Comparison of ENCODE assay signal across 8 mouse cellular contexts in the genomic region with DNA sequence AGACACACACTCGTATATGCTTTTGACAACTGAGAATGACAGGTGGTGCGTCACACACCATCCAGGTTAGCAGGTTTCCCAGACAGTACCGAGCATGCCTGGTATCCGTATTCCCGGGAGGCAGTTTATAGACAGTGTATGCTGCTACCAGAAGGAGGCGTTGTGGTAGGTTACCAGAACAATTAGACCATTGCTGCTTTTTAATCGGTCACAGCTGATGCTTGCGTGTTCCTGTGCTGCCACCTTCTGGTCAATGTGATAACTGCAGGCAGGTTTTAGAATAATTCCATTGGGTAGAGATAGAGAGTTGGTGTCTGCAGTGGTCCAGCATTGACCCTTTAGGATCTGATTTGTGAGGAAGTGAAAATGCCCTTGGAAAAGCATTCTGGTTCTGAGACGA. TPM values are rescaled to one million over a fixed set of nuclear protein-coding genes. Genes with fewer than 3 reads are reported as not detected.
DNase-seq lines count a peak whose midpoint lies in the region; ATAC-seq and TF ChIP-seq lines count a peak whose summit lies in the region.

No protein-coding gene starts in this region.

- TF ChIP-seq POLR2A in cerebellum, adult 2 months (IDR thresholded peaks at IDR 0.05; ENCODE audit: borderline replicate concordance, insufficient read depth, low read length) = no peak

- no peaks in the 10 kb centered on the region for H3K36me3 ChIP-seq in heart, embryonic 11.5 days (ENCODE audit: control insufficient read depth, insufficient read depth, low read length)
- H3K36me3 ChIP-seq in hindbrain, embryonic 15.5 days = no peaks in the 10 kb centered on the region
- no peaks in the 10 kb centered on the region for H3K36me3 ChIP-seq in midbrain, embryonic 12.5 days

- 12% methylated on average over 9 of the region's 9 CpGs for WGBS in heart, embryonic 11.5 days (ENCODE audit: insufficient replicate concordance)
- 2% methylated on average over 9 of the region's 9 CpGs for WGBS in cerebellum, adult 2 months
- 6% methylated on average over 9 of the region's 9 CpGs for WGBS in hindbrain, embryonic 15.5 days
- 8% methylated on average over 9 of the region's 9 CpGs for WGBS in midbrain, embryonic 12.5 days

- H3K27ac ChIP-seq in heart, embryonic 11.5 days (ENCODE audit: low read depth, low read length) = no peak overlapping the region
- H3K27ac ChIP-seq in cerebellum, adult 2 months (ENCODE audit: insufficient read depth, low read length) = no peak overlapping the region
- no peak overlapping the region for H3K27ac ChIP-seq in hindbrain, embryonic 15.5 days (replicated peaks)
- no peak overlapping the region for H3K27ac ChIP-seq in midbrain, embryonic 12.5 days (replicated peaks)

- no peak overlapping the region for H3K4me3 ChIP-seq in heart, embryonic 11.5 days (ENCODE audit: low read depth, low read length)
- H3K4me3 ChIP-seq in cerebellum, adult 2 months (replicated peaks; ENCODE audit: insufficient read depth, low read depth, low read length) = peak overlapping the region; percentile 17
- H3K4me3 ChIP-seq in hindbrain, embryonic 15.5 days = no peak overlapping the region
- no peak overlapping the region for H3K4me3 ChIP-seq in midbrain, embryonic 12.5 days

- H3K4me2 ChIP-seq in heart, embryonic 11.5 days = no peak overlapping the region
- peak overlapping the region; percentile 42 for H3K4me2 ChIP-seq in hindbrain, embryonic 15.5 days
- H3K4me2 ChIP-seq in midbrain, embryonic 12.5 days (replicated peaks) = peak overlapping the region; percentile 27

- H3K4me1 ChIP-seq in heart, embryonic 11.5 days (ENCODE audit: control insufficient read depth, insufficient read depth, low read length) = no peaks in the 10 kb centered on the region
- H3K4me1 ChIP-seq in cerebellum, adult 2 months (ENCODE audit: control insufficient read depth, insufficient read depth, low read length) = peaks cover 13% of the 10 kb centered on the region
- H3K4me1 ChIP-seq in hindbrain, embryonic 15.5 days (replicated peaks) = 0 out of 2 replicates have a peak, but pooled peaks cover 3% of the 10 kb centered on the region
- 0 out of 2 replicates have a peak, but pooled peaks cover 2% of the 10 kb centered on the region for H3K4me1 ChIP-seq in midbrain, embryonic 12.5 days

- H3K9ac ChIP-seq in heart, embryonic 11.5 days (ENCODE audit: low read depth, low read length) = no peak overlapping the region
- no peak overlapping the region for H3K9ac ChIP-seq in hindbrain, embryonic 15.5 days
- H3K9ac ChIP-seq in midbrain, embryonic 12.5 days (replicated peaks) = no peak overlapping the region

- peaks cover 12% of the 10 kb centered on the region for H3K27me3 ChIP-seq in heart, embryonic 11.5 days (ENCODE audit: control insufficient read depth, insufficient read depth, low read length)
- H3K27me3 ChIP-seq in cerebellum, adult 2 months (ENCODE audit: control insufficient read depth, insufficient read depth, low read length) = no peaks in the 10 kb centered on the region
- peaks cover 17% of the 10 kb centered on the region for H3K27me3 ChIP-seq in hindbrain, embryonic 15.5 days
- H3K27me3 ChIP-seq in midbrain, embryonic 12.5 days = peaks cover 13% of the 10 kb centered on the region

- peak; percentile 56 to 91 for DNase-seq in heart, adult 18-20 months
- DNase-seq in cerebellum, adult 2 months = peak; percentile 90 to 93
- DNase-seq in forelimb bud, embryonic 11.5 days (ENCODE audit: low read depth, low spot score) = peak; percentile 90
- peak; percentile 72 to 96 for DNase-seq in left cerebral cortex, adult 9 months (ENCODE audit: low spot score in 2 of 2)
- peak; percentile 52 for DNase-seq in spleen, adult 12 weeks (ENCODE audit: low spot score)

- H3K9me3 ChIP-seq in heart, embryonic 11.5 days (replicated peaks; ENCODE audit: control insufficient read depth, low read length) = no peaks in the 10 kb centered on the region
- no peaks in the 10 kb centered on the region for H3K9me3 ChIP-seq in hindbrain, embryonic 15.5 days
- H3K9me3 ChIP-seq in midbrain, embryonic 12.5 days = no peaks in the 10 kb centered on the region

- no peak; the same call in 1 of the 2 replicates for ATAC-seq in heart, embryonic 11.5 days (replicated peaks; ENCODE audit: insufficient number of reproducible peaks, low FRiP score, low TSS enrichment)
- peak; percentile 86 for ATAC-seq in hindbrain, embryonic 15.5 days (ENCODE audit: low FRiP score, low read depth)
- peak; percentile 71 for ATAC-seq in midbrain, embryonic 12.5 days (ENCODE audit: low FRiP score, low read depth)

- peak; percentile 99 for TF ChIP-seq CTCF in cerebellum, adult 2 months (IDR thresholded peaks at IDR 0.05; ENCODE audit: borderline replicate concordance, insufficient read depth, low read depth, low read length)

RNA-seq across cellular contexts. Expression of a gene that starts 9.7 kb away (rescaled TPM):
- not detected for total RNA-seq in heart, adult 18-20 months (2021)
- polyA plus RNA-seq in heart, embryonic 11.5 days (2014; fragmentation: Nextera tagmentation; extraction: Ambion mirVana) = not detected in 2 replicates
- not detected in 2 replicates for polyA plus RNA-seq in cerebellum, adult 2 months (2012; rRNA removed)
- not detected in 2 replicates for polyA plus RNA-seq in hindbrain, embryonic 15.5 days (2015; fragmentation: Nextera tagmentation; extraction: Ambion mirVana)
- not detected in 2 replicates for polyA plus RNA-seq in midbrain, embryonic 12.5 days (2016; fragmentation: Nextera tagmentation; extraction: Ambion mirVana)

RNA-seq across cellular contexts. Expression of a gene that starts 35.4 kb away (rescaled TPM):
- total RNA-seq in heart, adult 18-20 months (2021) = 10 to 100 TPM; 75.4 to 90.8 TPM
- polyA plus RNA-seq in heart, embryonic 11.5 days (2014; fragmentation: Nextera tagmentation; extraction: Ambion mirVana) = 0.43 and 0.63 TPM in 2 replicates
- 273 and 275 TPM in 2 replicates for polyA plus RNA-seq in cerebellum, adult 2 months (2012; rRNA removed)
- polyA plus RNA-seq in hindbrain, embryonic 15.5 days (2015; fragmentation: Nextera tagmentation; extraction: Ambion mirVana) = 936 and 1,059 TPM in 2 replicates
- polyA plus RNA-seq in midbrain, embryonic 12.5 days (2016; fragmentation: Nextera tagmentation; extraction: Ambion mirVana) = 169 and 176 TPM in 2 replicates

Comparison
In these comparisons a context has a peak if more than half of its experiments do, and no peak if none do; other contexts are left out.
1. RNA of a gene that starts 35.4 kb away (polyA plus RNA-seq): 936 to 1,059 TPM in hindbrain, embryonic 15.5 days, 273 to 275 TPM in cerebellum, adult 2 months and 169 to 176 TPM in midbrain, embryonic 12.5 days; 0.43 to 0.63 TPM in heart, embryonic 11.5 days; every median in the first group is over 100 times any median in the second.
2. Peak in every context shown above with its lines, with median percentiles within 50 percentile points of each other: DNase-seq.